Mouse (Mus musculus) spleen, adult 2 months (tissue): Measurements from ENCODE around the gene Nsun2.

Experiments
- CTCF ChIP-seq: fragments of 200-500 bp; IDR thresholded peaks from 2 replicates; pipeline ENCODE4 v1.5.1; 2011; ENCODE audit warnings: mild to moderate bottlenecking, inconsistent platforms; ENCODE audit not compliant: insufficient read depth, insufficient read length, insufficient replicate concordance; ENCODE audit errors: extremely low read depth
- POLR2A ChIP-seq: fragments of 200-500 bp; IDR thresholded peaks from 2 replicates; pipeline ENCODE4 v1.6.1; 2011; ENCODE audit warnings: low read depth, low read length, inconsistent platforms

GRCm38 (mm10) chr13:69672121-69672520, 138.6 kb downstream of the Nsun2 start:
- TF ChIP-seq POLR2A (no peak), CTCF (no peak)
